Mouse (Mus musculus) stomach, postnatal 0 days (tissue): ENCODE results near the gene Hcar2.

ENCODE experiments used
- CTCF ChIP-seq: IDR thresholded peaks from 2 replicates; pipeline ENCODE4 v1.5.1; 2016; ENCODE audit warnings: antibody characterized with exemption, low read depth, mild to moderate bottlenecking, moderate library complexity
- EP300 ChIP-seq: optimal IDR thresholded peaks from 2 replicates; pipeline ENCODE3; 2016; ENCODE audit warnings: antibody characterized with exemption

DNA sequence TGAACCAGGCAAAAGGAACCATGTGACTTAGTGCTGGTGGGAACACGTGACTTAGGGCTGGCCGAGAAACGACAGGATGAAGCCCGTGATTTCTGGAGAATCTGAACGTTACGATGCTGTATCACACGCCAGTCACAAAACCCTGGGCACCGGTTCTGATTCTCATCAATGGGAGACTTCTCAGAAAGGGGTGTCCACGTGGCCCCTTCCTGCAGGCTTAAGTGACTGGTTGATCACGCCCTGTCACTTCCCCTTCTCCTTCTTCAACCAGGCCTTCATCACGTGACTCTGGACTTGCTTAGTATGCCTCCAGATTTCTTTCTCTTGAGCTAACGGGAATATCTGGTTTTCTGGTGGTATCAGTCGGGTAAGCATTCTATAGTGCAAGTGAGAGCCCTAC is 32.1 kb upstream of the Hcar2 start:
- no peak for TF ChIP-seq CTCF
- no peak for TF ChIP-seq EP300
